Mouse (Mus musculus) midbrain, embryonic 14.5 days (tissue): ENCODE data around the gene Dusp13. TPM values are rescaled to one million over a fixed set of nuclear protein-coding genes. Genes with fewer than 3 reads are reported as not detected.

Experiments used
- ATAC-seq: fragments of 200-750 bp; cut with Nextera tagmentation; 2 replicates; pipeline ENCODE4 v1.8.0; 2017; ENCODE audit warnings: moderate number of reproducible peaks, moderate library complexity; ENCODE audit not compliant: low FRiP score, low TSS enrichment
- DNase-seq: peaks from one replicate; pipeline ENCODE4 v3.0.0-alpha.2; 2015
- H3K27ac ChIP-seq: fragments of 300-500 bp; sonication (generic); replicated peaks from 2 replicates; pipeline ENCODE4 v1.5.1; 2014; ENCODE audit warnings: mild to moderate bottlenecking, low read depth, low read length, moderate library complexity
- H3K27me3 ChIP-seq: fragments of 300-500 bp; sonication (generic); 2 replicates; pipeline ENCODE4 v1.6.1; 2014; ENCODE audit warnings: low read length, control low read depth, mixed read lengths; ENCODE audit not compliant: control insufficient read depth, insufficient read depth
- H3K36me3 ChIP-seq: fragments of 300-500 bp; sonication (generic); 2 replicates; pipeline ENCODE4 v1.6.1; 2014; ENCODE audit warnings: low read length, control low read depth; ENCODE audit not compliant: control insufficient read depth, insufficient read depth
- H3K4me1 ChIP-seq: fragments of 300-500 bp; sonication (generic); 2 replicates; pipeline ENCODE4 v1.6.1; 2014; ENCODE audit warnings: mild to moderate bottlenecking, antibody characterized with exemption, low read length, control low read depth; ENCODE audit not compliant: control insufficient read depth, insufficient read depth
- H3K4me2 ChIP-seq: fragments of 300-500 bp; sonication (generic); 2 replicates; pipeline ENCODE4 v1.6.1; 2014; ENCODE audit warnings: mild to moderate bottlenecking, low read length, moderate library complexity
- H3K4me3 ChIP-seq: fragments of 300-500 bp; sonication (generic); replicated peaks from 2 replicates; pipeline ENCODE4 v1.5.1; 2014; ENCODE audit warnings: low read depth, low read length
- H3K9ac ChIP-seq: fragments of 300-500 bp; sonication (generic); replicated peaks from 2 replicates; pipeline ENCODE4 v1.6.1; 2014; ENCODE audit warnings: mild to moderate bottlenecking, low read length, moderate library complexity
- H3K9me3 ChIP-seq: fragments of 300-500 bp; sonication (generic); 2 replicates; pipeline ENCODE4 v1.6.1; 2016; ENCODE audit warnings: low read length, control low read depth, mixed read lengths; ENCODE audit not compliant: control insufficient read depth
- WGBS: fragments of 180-500 bp; shearing (Covaris S2); extraction: QIAGEN DNeasy Blood & Tissue Kit; methylation state at CpG from one replicate; pipeline ENCODE4 v1.1.7; 2014; 5-methylcytosine and 5-hydroxymethylcytosine counted together
- polyA plus RNA-seq: library from polyadenylated mRNA; unstranded; fragments of >200 nt; fragmentation: Nextera tagmentation; extraction: Ambion mirVana; gene quantifications from 2 replicates; pipeline ENCODE4 v1.2.1, GENCODE M21; 2014

Dusp13 gene
- polyA plus RNA-seq, 1 experiment from 2014 or later = not detected

DNA sequence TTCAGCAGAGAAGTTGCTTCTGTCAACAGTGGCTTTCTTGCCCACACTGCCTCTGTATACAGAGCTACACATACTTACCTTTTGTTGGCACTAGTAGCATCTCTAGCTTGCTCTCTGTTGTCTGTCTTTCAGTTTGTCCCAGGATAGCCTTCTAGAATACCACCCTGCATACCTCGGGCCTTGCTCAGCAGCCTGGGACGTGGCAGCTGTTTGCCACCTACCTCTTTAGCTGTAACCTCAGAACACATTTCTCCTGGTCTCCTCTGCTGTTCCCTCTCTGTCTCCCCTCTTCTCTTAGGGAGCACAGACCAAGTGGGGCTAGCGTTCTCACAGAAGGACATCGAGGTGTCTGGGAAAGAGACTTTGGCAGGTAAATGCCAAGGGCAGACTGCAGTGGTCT, 8.5 kb downstream of the Dusp13 start:
- DNase-seq (no peak), ATAC-seq (no peak)
- Histone ChIP-seq H3K9ac (no peak overlapping the region), H3K4me1 (no peaks in the 10 kb centered on the region), H3K27me3 (no peaks in the 10 kb centered on the region), H3K27ac (no peak overlapping the region), H3K36me3 (no peaks in the 10 kb centered on the region), H3K4me3 (no peak overlapping the region), H3K9me3 (no peaks in the 10 kb centered on the region), H3K4me2 (no peak overlapping the region)
- 95% methylated on average over 4 of the region's 4 CpGs for WGBS

DNA sequence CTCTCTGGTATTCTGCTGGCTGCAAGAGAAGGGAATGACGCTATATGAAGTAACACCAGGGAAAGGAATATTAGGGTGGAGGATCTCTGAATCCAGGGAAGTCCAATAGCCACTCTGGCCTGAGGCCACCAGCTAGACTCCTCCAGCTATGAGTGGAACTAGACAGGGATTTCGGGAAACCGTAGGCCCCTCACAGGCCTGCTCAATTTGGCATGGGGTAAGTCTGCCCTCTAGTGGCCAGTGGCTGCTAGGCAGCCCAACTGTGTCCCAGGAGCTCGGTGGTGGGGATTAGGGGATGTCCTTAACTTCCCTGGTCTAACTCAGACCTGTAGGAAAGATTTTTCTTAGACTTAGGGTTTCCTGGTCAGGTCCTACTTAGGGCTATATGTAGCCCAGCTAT, 9.2 kb downstream of the Dusp13 start:
- peak; percentile 67; the same call in 1 of the 2 replicates for ATAC-seq
- Histone ChIP-seq H3K27me3 (no peaks in the 10 kb centered on the region), H3K36me3 (no peaks in the 10 kb centered on the region), H3K27ac (no peak overlapping the region), H3K9me3 (no peaks in the 10 kb centered on the region), H3K4me1 (no peaks in the 10 kb centered on the region), H3K9ac (no peak overlapping the region), H3K4me3 (no peak overlapping the region), H3K4me2 (no peak overlapping the region)
- 14% methylated on average over 4 of the region's 4 CpGs for WGBS
- peak; percentile 92 for DNase-seq

DNA sequence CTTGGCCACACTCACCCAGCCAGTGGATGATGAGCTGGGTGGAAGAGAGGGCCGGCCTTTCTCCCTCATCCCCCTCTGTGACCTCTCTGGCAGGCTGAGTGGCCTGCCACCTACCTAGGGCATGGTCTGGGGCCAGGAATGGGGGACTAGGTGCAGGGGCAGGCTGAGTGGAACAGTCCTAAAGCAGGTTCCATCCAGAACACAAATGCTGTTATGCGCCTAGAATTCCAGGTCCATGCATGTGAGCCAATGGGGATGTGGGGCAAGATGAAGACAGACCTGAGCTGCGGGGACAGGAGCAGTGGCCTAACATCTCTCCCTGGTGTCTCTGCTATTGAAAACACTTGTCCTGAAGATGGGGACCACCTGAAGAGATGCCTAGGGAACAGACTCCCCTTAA, 9.7 kb downstream of the Dusp13 start:
- H3K9ac ChIP-seq = no peak overlapping the region
- no peak for ATAC-seq
- no peak for DNase-seq
- H3K4me3 ChIP-seq = no peak overlapping the region
- no peak overlapping the region for H3K4me2 ChIP-seq
- no peak overlapping the region for H3K27ac ChIP-seq
- H3K9me3 ChIP-seq = no peaks in the 10 kb centered on the region
- no peaks in the 10 kb centered on the region for H3K27me3 ChIP-seq
- no peaks in the 10 kb centered on the region for H3K36me3 ChIP-seq
- 89% methylated on average over 3 of the region's 3 CpGs for WGBS
- no peaks in the 10 kb centered on the region for H3K4me1 ChIP-seq

DNA sequence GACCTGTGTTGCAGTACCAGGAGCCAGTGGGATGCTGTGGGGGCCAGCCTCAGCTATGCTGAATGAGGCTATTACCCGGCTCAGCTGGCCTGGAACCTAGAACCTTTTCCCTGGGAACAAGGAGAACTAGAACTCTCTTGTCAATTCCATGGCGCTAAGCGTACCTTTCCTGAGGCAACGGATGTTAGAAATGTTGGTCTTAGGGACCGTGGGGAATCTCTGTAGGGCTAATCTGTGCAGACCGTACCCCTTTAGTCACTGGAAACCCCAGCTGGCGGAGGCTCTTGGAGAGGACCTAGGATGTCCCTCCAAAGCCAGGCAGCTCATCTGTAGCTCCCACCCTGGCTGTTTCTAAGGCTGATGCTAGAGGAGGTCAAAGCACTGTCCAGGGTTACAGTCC, 10.6 kb downstream of the Dusp13 start:
- ATAC-seq (no peak), DNase-seq (no peak)
- H3K27me3 ChIP-seq = no peaks in the 10 kb centered on the region
- no peaks in the 10 kb centered on the region for H3K36me3 ChIP-seq
- no peak overlapping the region for H3K9ac ChIP-seq
- H3K27ac ChIP-seq = no peak overlapping the region
- H3K4me2 ChIP-seq = no peak overlapping the region
- H3K4me1 ChIP-seq = no peaks in the 10 kb centered on the region
- H3K4me3 ChIP-seq = no peak overlapping the region
- H3K9me3 ChIP-seq = no peaks in the 10 kb centered on the region
- 90% methylated on average over 7 of the region's 7 CpGs for WGBS

DNA sequence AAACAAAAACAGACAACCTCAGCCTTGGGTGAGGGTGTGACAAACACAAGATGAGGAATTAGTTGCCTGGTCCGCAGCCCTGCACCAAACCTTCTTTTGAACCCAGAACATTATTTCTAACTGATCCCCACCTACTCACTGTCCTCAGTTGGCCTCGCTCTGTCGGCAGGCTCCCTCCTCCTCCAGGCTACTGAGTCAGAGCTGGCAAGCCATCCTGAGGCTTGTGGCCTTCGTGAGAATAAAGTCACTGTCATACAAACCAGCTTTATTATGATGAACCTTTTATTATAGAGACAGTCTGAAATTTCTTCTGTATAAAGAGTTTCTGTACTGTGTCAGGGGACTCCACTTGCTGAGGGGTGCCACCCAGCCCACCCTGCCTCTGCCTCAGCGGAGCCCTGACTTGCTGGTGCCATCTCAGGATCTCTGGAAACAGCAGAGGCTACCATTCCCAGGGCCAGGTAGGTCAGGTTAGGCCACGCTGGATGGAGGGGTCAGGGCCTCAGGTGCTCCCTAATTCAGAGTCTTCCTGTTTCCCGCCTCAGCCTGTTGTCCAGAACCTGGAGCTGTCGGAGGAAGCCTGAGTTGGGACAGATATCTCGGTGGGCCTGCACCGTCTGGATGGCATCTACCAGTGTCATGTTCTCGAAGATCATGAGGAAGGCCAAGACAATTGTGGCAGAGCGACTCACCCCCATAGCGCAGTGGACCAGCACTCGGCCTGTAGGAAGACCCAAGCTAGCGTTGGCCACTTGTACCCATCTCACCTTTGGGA, 17.7 kb downstream of the Dusp13 start:
- Histone ChIP-seq H3K27ac (no peak overlapping the region), H3K27me3 (no peaks in the 10 kb centered on the region), H3K4me2 (no peak overlapping the region), H3K9me3 (no peaks in the 10 kb centered on the region), H3K4me1 (no peaks in the 10 kb centered on the region), H3K9ac (no peak overlapping the region), H3K36me3 (no peaks in the 10 kb centered on the region), H3K4me3 (no peak overlapping the region)
- DNase-seq = no peak
- WGBS = 91% methylated on average over 15 of the region's 15 CpGs
- ATAC-seq = no peak

DNA sequence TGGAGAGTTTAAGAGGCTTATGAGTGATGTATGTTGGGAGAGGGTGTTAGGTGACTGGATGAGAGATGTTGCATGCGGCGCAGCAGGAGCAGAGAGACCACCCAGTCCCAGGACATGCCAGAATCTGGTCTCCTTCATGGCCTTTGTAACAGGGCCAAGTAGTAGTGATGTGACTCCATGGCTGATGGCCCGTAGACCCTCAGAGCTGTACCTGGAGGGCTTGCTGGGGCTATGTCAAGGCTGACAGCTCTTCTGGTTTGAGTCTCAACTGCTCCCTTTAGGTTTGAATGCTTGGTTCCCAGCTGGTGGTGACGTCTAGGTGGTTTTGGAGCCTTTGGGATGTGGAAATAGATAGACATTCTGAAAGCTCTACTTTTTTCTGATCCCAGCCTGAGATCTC, 21.0 kb downstream of the Dusp13 start:
- no peak overlapping the region for H3K9ac ChIP-seq
- WGBS = 96% methylated on average over 4 of the region's 4 CpGs
- no peak for ATAC-seq

DNA sequence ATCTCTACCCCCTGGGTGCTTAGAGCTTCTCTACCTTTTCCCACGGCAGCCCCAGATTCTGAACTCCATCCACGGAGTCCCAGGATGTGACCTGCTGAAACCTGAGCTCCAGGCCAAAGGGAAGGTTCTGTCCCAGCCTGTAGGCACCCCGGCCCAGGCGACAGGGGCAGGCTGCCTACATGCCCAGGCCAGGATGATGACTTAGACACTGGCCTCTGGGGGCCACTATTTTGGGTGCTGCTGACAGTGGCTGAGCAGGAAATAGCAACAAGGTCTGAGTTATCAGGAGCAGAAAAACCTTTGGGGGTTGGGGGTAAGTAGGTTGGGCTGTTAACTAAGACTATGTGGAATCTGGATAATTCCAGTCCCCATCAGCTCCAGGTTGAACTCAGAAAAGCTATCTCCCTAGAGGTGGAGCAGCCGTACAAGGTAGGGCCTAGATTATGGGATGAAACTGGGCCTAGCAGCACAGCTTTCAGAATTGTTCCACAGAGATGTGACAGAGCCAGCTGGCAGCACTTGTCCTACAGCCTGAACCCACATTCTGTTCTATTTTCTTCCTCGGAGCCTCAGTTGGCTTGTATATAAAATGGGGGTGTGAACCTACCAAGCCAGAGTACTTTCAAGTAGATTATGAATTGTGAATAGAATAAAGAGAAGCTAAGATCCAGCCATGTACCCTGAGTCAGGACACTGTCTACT, 21.8 kb downstream of the Dusp13 start:
- WGBS = 87% methylated on average over 6 of the region's 6 CpGs
- Histone ChIP-seq H3K4me1 (no peaks in the 10 kb centered on the region), H3K27me3 (no peaks in the 10 kb centered on the region), H3K4me2 (no peak overlapping the region), H3K9me3 (no peaks in the 10 kb centered on the region), H3K36me3 (no peaks in the 10 kb centered on the region), H3K4me3 (no peak overlapping the region), H3K27ac (no peak overlapping the region), H3K9ac (no peak overlapping the region)
- no peak for ATAC-seq
- no peak for DNase-seq

More for the DNA sequence above, 21.0 kb downstream of the Dusp13 start:
- no peak for DNase-seq
- Histone ChIP-seq H3K4me2 (no peak overlapping the region), H3K27me3 (no peaks in the 10 kb centered on the region), H3K4me1 (no peaks in the 10 kb centered on the region), H3K9me3 (no peaks in the 10 kb centered on the region), H3K4me3 (no peak overlapping the region), H3K36me3 (no peaks in the 10 kb centered on the region), H3K27ac (no peak overlapping the region)

DNA sequence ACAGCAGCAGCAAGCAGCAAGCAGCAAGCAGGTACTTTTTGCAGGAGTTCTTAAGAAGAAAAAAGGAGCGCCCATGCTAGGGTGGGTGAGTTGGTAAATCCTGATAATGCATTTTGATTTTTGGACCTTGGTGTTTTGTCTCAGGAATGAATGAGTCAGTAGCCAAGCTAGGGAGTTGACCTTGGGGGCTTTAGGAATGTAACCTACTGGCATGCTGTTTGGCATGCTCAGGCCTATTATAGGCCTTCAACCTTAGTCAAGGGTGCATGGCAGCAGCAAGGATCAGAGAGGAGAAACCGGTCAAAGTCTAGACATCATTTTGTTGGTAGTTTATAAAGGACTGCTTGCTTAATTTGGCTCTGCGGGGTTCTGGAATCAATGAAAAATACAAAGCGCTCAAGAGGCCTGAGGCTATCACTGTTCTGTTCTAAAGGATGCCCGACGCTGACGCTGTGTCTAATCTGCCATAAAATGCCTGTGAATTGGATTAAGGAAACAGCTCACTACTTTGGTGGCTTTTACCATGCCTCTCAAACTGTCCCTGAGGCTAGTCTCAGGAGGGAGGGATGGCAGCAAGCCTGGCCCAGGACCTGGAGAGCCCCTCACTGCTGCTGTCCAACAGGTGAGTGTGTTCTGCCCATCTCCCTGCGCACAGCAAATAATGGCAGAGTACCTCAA, 28.8 kb downstream of the Dusp13 start:
- no peaks in the 10 kb centered on the region for H3K36me3 ChIP-seq
- no peak overlapping the region for H3K4me2 ChIP-seq
- no peaks in the 10 kb centered on the region for H3K27me3 ChIP-seq
- no peak overlapping the region for H3K9ac ChIP-seq
- DNase-seq (peak; percentile 71), ATAC-seq (no peak)
- no peak overlapping the region for H3K27ac ChIP-seq
- WGBS = 31% methylated on average over 8 of the region's 8 CpGs
- H3K9me3 ChIP-seq = peaks cover 3% of the 10 kb centered on the region; the same call in 1 of the 2 replicates
- H3K4me3 ChIP-seq = no peak overlapping the region
- H3K4me1 ChIP-seq = 0 out of 2 replicates have a peak, but pooled peaks cover 6% of the 10 kb centered on the region
